ENCODE assay signal across 21 mouse cellular contexts in the genomic region with DNA sequence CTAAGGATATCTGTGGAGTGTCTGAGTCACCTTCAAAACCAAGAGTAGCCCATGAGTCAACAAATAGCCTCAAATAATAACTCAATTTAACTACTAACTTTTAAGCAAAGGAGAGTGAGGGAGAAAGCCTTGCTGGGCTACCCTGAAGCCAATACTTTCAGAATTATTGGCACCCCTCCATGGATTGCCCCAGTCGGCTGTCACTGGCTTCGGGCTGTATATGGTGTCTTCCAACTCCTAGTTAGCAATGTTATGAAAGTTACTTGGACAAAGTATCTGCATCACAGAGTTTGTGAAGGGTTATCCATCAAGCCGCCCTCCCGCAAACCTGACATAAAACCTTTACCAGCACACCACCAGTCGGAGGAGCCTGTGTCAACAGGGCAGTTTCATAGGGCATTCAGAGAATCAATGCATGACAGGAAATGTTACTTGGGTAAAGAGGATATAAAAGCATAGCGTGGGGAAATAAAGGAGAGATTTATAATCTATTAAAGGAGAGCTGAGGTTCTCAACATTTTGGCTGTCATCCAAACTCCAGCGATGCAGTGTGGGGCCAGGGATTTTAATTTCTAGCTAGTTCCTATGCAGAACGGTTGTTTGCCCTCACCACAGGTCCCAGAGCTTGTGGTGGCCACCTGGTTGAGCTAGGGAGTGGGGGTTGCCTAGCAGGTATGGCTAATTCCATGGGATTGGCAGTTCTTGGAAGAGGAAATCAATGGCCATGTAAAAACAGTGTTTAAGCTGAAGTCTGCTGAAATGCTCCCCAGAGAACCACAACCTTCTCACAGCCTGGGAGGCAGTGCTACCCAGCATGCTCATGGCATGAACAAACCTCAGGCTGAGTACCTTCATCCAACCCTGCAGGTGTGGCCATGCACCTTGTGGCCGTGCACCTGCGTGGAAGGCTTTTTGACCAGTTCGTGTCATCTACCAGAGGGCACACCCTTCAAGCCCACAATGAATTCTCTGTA.
DNase-seq lines count a peak whose midpoint lies in the region; ATAC-seq and TF ChIP-seq lines count a peak whose summit lies in the region.
"Had no signal": no experiment of that assay in that cellular context is flagged by ENCODE, and none has a peak within 500 bp of the region (broad histone marks: within the 10 kb centered on the region; RNA-seq: fewer than 3 reads in every experiment).

No protein-coding gene starts in this region.

- WGBS in kidney, postnatal 0 days: 59% methylated on average over 11 of the region's 11 CpGs
- WGBS in kidney, embryonic 16.5 days: 64% methylated on average over 11 of the region's 11 CpGs
- WGBS in limb, embryonic 14.5 days: 49% methylated on average over 11 of the region's 11 CpGs

- DNase-seq in kidney, postnatal 0 days (ENCODE audit: low spot score): peak; percentile 49
- peak; percentile 68 for DNase-seq in 3T3-L1 (ENCODE audit: low read depth, low spot score)
- peak; percentile 43 for DNase-seq in NIH3T3 (ENCODE audit: low read depth)
- DNase-seq in limb, embryonic 14.5 days (ENCODE audit: low spot score): peak; percentile 55
- DNase-seq in kidney, adult 18-20 months: no peak
- DNase-seq in embryo, embryonic 9.5 days (ENCODE audit: extremely low spot score): no peak
- DNase-seq: adrenal gland, postnatal 10 days; cerebellum, adult 18-20 months; cerebellum, adult 9-10 months; cerebellum, postnatal 14 days; forebrain, postnatal 0 days; gastrocnemius, postnatal 25 days; heart, adult 2 months had no signal

- H3K27ac ChIP-seq in kidney, postnatal 0 days: no peak overlapping the region
- no peak overlapping the region for H3K27ac ChIP-seq in kidney, embryonic 16.5 days (ENCODE audit: low read length)
- H3K27ac ChIP-seq in limb, embryonic 14.5 days (replicated peaks; ENCODE audit: low read depth, low read length): no peak overlapping the region
- H3K27ac ChIP-seq: embryonic facial prominence, embryonic 12.5 days; embryonic facial prominence, embryonic 15.5 days; heart, adult 2 months; heart, embryonic 10.5 days; hindbrain, embryonic 12.5 days; hindbrain, embryonic 15.5 days had no signal

- no peaks in the 10 kb centered on the region for H3K36me3 ChIP-seq in kidney, postnatal 0 days (ENCODE audit: insufficient read depth, low read length)
- no peaks in the 10 kb centered on the region for H3K36me3 ChIP-seq in kidney, embryonic 16.5 days (ENCODE audit: insufficient read depth, low read length)
- no peaks in the 10 kb centered on the region for H3K36me3 ChIP-seq in limb, embryonic 14.5 days (ENCODE audit: control insufficient read depth, insufficient read depth, low read length)
- H3K36me3 ChIP-seq: embryonic facial prominence, embryonic 12.5 days; embryonic facial prominence, embryonic 15.5 days; heart, embryonic 10.5 days; hindbrain, embryonic 12.5 days; hindbrain, embryonic 15.5 days had no signal

- H3K9ac ChIP-seq in kidney, postnatal 0 days (ENCODE audit: low read depth, low read length): no peak overlapping the region
- no peak overlapping the region for H3K9ac ChIP-seq in kidney, embryonic 16.5 days (replicated peaks; ENCODE audit: low read length)
- no peak overlapping the region for H3K9ac ChIP-seq in limb, embryonic 14.5 days (ENCODE audit: low read depth, low read length, severe bottlenecking)
- H3K9ac ChIP-seq: embryonic facial prominence, embryonic 12.5 days; embryonic facial prominence, embryonic 15.5 days; forebrain, postnatal 0 days; hindbrain, embryonic 12.5 days; hindbrain, embryonic 15.5 days had no signal

- H3K4me1 ChIP-seq in kidney, postnatal 0 days (replicated peaks; ENCODE audit: insufficient read depth, low read length): peaks cover 4% of the 10 kb centered on the region; the same call in 1 of the 2 replicates
- peaks cover 4% of the 10 kb centered on the region; the same call in 1 of the 2 replicates for H3K4me1 ChIP-seq in kidney, embryonic 16.5 days (ENCODE audit: insufficient read depth, low read length)
- H3K4me1 ChIP-seq in limb, embryonic 14.5 days (ENCODE audit: control insufficient read depth, insufficient read depth, low read length): peaks cover 4% of the 10 kb centered on the region
- H3K4me1 ChIP-seq: embryonic facial prominence, embryonic 12.5 days; embryonic facial prominence, embryonic 15.5 days; heart, embryonic 10.5 days; hindbrain, embryonic 12.5 days; hindbrain, embryonic 15.5 days had no signal

- no peak for TF ChIP-seq POLR2A in limb, embryonic 14.5 days (IDR thresholded peaks at IDR 0.05; ENCODE audit: borderline replicate concordance, extremely low read depth, insufficient read depth, insufficient read length)

- no peak for TF ChIP-seq CTCF in kidney, postnatal 0 days (IDR thresholded peaks at IDR 0.05; ENCODE audit: low read depth)

- no peaks in the 10 kb centered on the region for H3K27me3 ChIP-seq in kidney, postnatal 0 days (ENCODE audit: insufficient read depth, low read length)
- H3K27me3 ChIP-seq in kidney, embryonic 16.5 days (ENCODE audit: insufficient read depth, low read length): no peaks in the 10 kb centered on the region
- H3K27me3 ChIP-seq in limb, embryonic 14.5 days (ENCODE audit: control insufficient read depth, insufficient read depth, low read length): no peaks in the 10 kb centered on the region
- H3K27me3 ChIP-seq: embryonic facial prominence, embryonic 12.5 days; embryonic facial prominence, embryonic 15.5 days; hindbrain, embryonic 12.5 days; hindbrain, embryonic 15.5 days; Patski had no signal

- no peak overlapping the region for H3K4me2 ChIP-seq in kidney, postnatal 0 days (ENCODE audit: low read length)
- no peak overlapping the region for H3K4me2 ChIP-seq in kidney, embryonic 16.5 days (replicated peaks; ENCODE audit: low read depth, low read length)
- no peak overlapping the region for H3K4me2 ChIP-seq in limb, embryonic 14.5 days (replicated peaks; ENCODE audit: low read depth, low read length, severe bottlenecking)
- H3K4me2 ChIP-seq: embryonic facial prominence, embryonic 12.5 days; embryonic facial prominence, embryonic 15.5 days; hindbrain, embryonic 12.5 days; hindbrain, embryonic 15.5 days had no signal

- no peaks in the 10 kb centered on the region for H3K9me3 ChIP-seq in kidney, postnatal 0 days (replicated peaks; ENCODE audit: low read length)
- H3K9me3 ChIP-seq in kidney, embryonic 16.5 days (ENCODE audit: low read length): no peaks in the 10 kb centered on the region
- H3K9me3 ChIP-seq in limb, embryonic 14.5 days (ENCODE audit: control insufficient read depth, low read length): no peaks in the 10 kb centered on the region; the same call in 1 of the 2 replicates
- H3K9me3 ChIP-seq: embryonic facial prominence, embryonic 12.5 days; embryonic facial prominence, embryonic 15.5 days; heart, embryonic 10.5 days; hindbrain, embryonic 12.5 days; hindbrain, embryonic 15.5 days had no signal

- no peak overlapping the region for H3K4me3 ChIP-seq in kidney, postnatal 0 days (replicated peaks; ENCODE audit: low read depth, low read length)
- H3K4me3 ChIP-seq in kidney, embryonic 16.5 days (ENCODE audit: low read length): no peak overlapping the region
- H3K4me3 ChIP-seq in limb, embryonic 14.5 days (replicated peaks; ENCODE audit: low read length): no peak overlapping the region
- H3K4me3 ChIP-seq: embryonic facial prominence, embryonic 12.5 days; embryonic facial prominence, embryonic 15.5 days; heart, adult 2 months; heart, embryonic 10.5 days; hindbrain, embryonic 12.5 days; hindbrain, embryonic 15.5 days had no signal

- no peak for ATAC-seq in kidney, postnatal 0 days (replicated peaks; ENCODE audit: low FRiP score, low read depth)
- ATAC-seq in kidney, embryonic 16.5 days (ENCODE audit: low FRiP score, low TSS enrichment): no peak
- ATAC-seq in limb, embryonic 14.5 days (ENCODE audit: low FRiP score, low read depth): peak; percentile 57; the same call in 1 of the 2 replicates
- ATAC-seq: forebrain, embryonic 14.5 days; forebrain, postnatal 0 days; Patski had no signal

Comparison
In these comparisons a context has a peak if more than half of its experiments do, and no peak if none do; other contexts are left out.
1. DNase-seq: peak in kidney, postnatal 0 days (single experiment), 3T3-L1 (single experiment), NIH3T3 (single experiment) and limb, embryonic 14.5 days (single experiment); none in kidney, adult 18-20 months (single experiment) and embryo, embryonic 9.5 days (single experiment).